Mouse (Mus musculus) lung, postnatal 25 days (tissue): ENCODE measurements around the gene 1110008L16Rik.
"Not testable (repeated sequence)": the region's sequence is repeated elsewhere in the genome, so short reads cannot be mapped to it uniquely, and the experiment has no call there.

Experiments used
- DNase-seq: peaks from one replicate; pipeline ENCODE4 v3.0.0; 2022; ENCODE audit warnings: low spot score

Gene 1110008L16Rik

GRCm38 (mm10) chr12:55392733-55393577 lies 93.6 kb downstream of the 1110008L16Rik start:
- no peak for DNase-seq

DNA sequence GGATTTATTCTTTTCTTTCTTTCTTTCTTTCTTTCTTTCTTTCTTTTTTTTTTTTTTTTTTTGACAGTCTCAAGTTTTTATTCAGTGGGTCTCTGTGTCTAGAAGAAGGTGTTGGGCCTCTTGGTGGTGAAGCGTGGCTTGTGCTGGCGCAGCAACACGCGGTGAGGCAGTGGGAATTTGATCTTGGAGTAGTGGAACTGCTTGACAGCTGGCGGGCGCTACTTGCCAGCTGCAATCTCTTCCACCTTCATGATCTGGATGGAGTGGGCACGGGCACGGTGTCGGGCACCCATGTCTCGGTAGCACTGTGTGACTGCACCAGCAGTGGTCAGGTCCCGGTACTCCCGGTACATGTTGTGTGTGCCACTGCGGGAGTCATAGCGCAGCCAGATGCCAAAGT lies 96.2 kb downstream of the 1110008L16Rik start:
- DNase-seq = not testable (repeated sequence)

GRCm38 (mm10) chr12:55396536-55396935 lies 97.2 kb downstream of the 1110008L16Rik start:
- no peak for DNase-seq

DNA sequence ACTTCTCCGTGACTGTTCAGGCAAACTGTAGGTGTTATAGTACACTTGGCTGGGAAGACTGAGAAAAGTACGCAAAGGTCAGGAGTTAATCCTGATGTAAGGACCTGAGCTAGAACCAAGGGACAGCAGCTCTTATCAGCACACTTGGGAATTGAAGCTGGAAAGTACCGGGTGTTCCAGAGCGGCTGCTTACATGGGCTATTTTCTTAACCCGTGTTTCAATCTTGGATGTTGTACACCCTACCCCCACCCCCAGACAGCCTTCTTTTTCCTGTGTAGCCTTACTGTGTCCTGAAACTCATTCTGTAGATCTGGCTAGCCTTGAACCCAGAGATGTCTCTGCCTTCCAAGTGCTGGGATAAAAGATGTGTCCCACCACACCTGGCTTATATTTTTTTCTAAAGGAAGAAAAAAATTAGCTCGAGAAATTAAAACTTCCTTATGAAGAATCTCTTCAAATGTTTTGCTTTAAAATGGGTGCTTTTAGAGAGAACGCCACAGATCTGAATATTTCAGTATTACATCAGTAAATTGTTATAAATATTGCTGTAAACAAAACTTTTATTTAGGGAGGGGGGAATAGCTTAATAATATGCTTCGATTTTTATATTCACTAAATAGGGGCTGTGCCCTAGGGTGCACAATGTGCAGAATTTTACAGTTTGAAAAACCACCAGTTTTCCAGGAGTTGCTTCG lies 98.3 kb downstream of the 1110008L16Rik start:
- no peak for DNase-seq

- DNase-seq = peak; percentile 94
Observed at GRCm38 (mm10) chr12:55398240-55399127, 99.1 kb downstream of the 1110008L16Rik start.

DNA sequence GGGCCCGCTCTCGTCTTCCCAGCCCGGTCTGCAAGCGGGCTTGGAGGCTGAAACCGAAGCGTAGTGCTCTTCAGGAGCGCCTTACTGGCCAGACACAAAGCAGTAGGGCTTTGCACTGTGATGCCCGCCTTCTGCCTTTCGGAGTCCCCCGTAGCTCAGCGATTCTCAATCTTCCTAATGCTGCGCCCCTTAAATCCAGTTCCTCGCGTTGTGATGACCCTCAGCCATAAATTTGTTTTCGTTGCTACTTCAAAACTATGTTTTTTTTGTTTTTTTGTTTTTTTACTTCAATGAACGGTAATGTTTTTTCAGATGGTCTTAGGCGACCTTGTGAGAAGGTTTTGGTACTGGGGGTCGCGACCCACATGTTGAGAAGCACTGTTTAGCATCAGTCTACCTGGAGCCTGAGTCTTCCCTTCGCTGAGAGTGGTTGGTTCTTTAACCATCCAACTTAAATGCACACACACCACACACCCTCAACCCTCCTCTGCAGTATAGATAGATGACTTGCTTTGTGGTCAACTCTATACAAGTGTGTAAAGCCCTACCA lies 99.8 kb downstream of the 1110008L16Rik start:
- no peak for DNase-seq

DNA sequence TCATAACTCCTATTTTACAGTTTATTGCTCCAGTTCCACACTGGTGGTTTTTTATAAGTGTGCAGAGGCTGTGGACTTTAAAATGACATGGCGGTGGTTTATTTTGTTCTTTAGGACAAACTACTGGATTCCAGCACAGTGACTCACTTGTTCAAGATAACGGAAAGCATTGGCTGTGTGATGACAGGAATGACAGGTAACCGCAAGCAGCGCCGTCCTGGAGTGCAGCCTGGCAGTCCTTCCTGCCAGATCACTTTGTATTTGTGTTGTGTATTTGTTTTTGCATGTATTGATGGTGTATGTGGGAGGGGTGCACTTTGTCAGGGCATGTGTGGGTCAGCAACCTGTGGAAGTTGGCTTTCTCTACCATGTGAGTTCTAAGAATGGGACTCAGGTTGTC lies 108.5 kb downstream of the 1110008L16Rik start:
- DNase-seq = no peak

GRCm38 (mm10) chr12:55415255-55415654 lies 115.9 kb downstream of the 1110008L16Rik start:
- no peak for DNase-seq

DNA sequence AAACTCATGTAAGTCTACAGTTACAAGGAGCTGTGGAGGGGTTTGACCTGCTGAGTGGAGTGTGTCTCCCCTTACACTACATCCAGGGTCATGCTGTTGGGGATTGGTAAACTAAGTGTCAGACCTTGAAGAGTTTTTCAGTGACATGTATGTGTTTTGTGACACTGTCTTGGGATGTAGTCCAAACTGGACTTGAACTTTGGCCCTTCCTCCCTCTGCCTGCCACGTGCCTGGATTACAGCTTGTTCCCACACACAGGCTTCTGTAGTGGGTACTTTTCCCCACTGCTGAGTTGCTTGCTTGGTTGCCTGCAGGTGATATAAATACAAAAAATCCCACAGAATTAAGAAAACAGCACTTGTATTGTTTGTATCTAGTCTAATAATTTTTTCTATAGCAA lies 116.4 kb downstream of the 1110008L16Rik start:
- no peak for DNase-seq

DNA sequence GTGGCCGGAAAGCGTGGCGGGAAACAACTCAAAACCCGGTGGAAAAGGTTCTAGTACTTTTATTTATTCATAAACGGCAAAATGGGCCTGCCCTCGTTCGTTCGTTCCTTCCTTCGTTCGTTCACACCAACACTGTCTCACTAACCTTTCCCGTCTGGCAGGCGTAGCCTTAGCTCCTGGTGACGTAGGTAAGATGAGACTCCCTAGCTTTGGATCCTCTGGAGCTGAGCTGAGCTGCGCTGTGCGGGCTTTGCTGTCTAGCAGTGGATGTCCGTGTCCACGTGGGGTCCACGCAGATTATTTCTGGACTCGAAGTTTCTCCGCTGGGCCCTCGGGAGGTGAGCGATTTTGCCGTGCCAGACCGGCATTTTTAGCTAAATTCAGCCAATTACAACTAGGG lies 120.8 kb downstream of the 1110008L16Rik start:
- DNase-seq = no peak

DNA sequence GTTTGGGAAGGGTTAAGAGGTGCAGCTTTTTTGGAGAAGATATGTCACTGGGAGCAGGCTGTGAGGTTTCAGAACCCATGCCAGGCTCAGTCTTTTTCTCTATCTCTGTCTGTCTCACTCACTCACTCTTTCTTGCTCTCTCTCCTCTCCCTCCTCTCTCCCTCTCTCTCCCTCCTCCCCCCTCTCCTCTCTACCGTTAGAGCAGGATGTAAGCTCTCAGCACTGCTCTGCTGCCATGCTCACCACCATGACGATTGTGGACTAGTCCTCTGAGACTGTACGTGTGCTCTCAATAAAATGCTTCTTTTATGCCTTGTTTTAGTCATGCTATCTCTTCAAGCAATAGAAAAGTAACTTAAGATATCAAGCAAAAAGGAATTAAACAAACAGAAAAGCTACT lies 122.7 kb downstream of the 1110008L16Rik start:
- DNase-seq = no peak

DNA sequence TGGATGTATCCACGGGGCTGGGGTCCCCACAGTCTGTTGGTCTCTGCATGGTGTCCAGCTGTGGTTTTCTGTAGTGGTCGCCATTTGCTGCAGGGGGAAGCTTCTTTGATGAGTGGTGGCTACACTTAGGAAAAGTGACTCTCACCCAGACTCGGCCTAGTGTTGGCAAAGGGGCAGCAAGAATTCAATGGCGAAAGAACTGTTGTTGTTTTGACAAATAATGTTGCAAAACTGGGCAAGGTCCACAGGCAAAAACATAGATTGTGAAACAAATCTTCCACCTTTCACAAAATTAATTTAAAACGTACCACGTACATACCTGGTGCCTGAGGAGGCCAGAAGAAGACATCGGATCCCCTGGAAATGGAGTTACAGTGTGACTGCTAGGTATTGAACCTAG lies 126.9 kb downstream of the 1110008L16Rik start:
- no peak for DNase-seq

DNA sequence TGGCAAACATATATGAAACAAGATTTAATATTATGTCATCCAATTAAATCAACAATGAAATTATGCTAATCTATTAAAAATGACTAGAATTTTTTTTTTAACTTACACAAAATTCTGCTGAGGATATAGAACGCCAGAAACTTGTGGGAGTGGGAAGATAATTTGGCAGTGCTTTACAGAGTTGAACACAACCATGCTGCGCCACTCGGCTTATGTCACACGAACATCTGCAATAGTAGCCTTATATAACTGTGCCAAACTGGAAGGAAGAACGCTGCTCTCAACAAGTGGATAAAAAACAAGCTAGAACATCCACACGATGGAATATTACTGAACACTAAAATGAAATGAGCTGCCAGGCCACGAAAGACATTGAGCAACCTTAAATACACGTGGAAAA lies 129.8 kb downstream of the 1110008L16Rik start:
- no peak for DNase-seq

DNA sequence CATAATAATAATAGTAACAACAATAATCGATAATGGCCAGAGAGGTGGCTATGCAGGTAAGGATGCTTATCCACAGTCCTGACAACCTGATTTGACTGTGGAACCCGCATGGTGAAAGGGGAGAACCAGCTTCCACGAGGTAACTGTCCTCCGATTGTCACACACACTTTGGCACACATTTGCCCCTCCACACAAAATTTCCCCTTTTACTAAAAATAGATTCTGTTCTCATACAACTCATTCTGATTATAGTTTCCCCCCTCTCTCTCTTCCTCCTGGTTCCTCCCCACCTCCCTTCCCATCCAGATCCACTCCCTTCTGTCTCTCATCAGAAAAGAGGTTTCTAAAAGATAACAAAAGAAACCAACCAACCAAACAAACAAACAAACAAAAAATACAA lies 130.6 kb downstream of the 1110008L16Rik start:
- no peak for DNase-seq
